Mouse (Mus musculus) liver, postnatal 0 days (tissue): Measurements from ENCODE around the gene Mrpl17. TPM values are rescaled to one million over a fixed set of nuclear protein-coding genes. Genes with fewer than 3 reads are reported as not detected.

Experiments
- ATAC-seq: fragments of 200-750 bp; cut with Nextera tagmentation; 2 replicates; pipeline ENCODE4 v1.8.0; 2017; ENCODE audit warnings: mild to moderate bottlenecking, moderate library complexity
- DNase-seq: peaks from one replicate; pipeline ENCODE4 v3.0.0-alpha.2; 2016
- H3K27ac ChIP-seq: fragments of 300-500 bp; sonication (generic); 2 replicates; pipeline ENCODE4 v1.5.1; 2014; ENCODE audit warnings: antibody characterized with exemption, moderate library complexity, mild to moderate bottlenecking, low read depth
- H3K27me3 ChIP-seq: fragments of 300-500 bp; sonication (generic); 2 replicates; pipeline ENCODE4 v1.6.1; 2014; ENCODE audit warnings: low read length, control low read depth, mixed read lengths; ENCODE audit not compliant: insufficient read depth
- H3K36me3 ChIP-seq: fragments of 300-500 bp; sonication (generic); replicated peaks from 2 replicates; pipeline ENCODE4 v1.6.1; 2014; ENCODE audit warnings: mild to moderate bottlenecking, control low read depth, low read length, moderate library complexity, mixed read lengths; ENCODE audit not compliant: insufficient read depth
- H3K4me1 ChIP-seq: fragments of 300-500 bp; sonication (generic); 2 replicates; pipeline ENCODE4 v1.6.1; 2014; ENCODE audit warnings: antibody characterized with exemption, mild to moderate bottlenecking, control low read depth; ENCODE audit not compliant: insufficient read depth
- H3K4me2 ChIP-seq: fragments of 300-500 bp; sonication (generic); 2 replicates; pipeline ENCODE4 v1.6.1; 2014; ENCODE audit warnings: low read depth, mild to moderate bottlenecking, low read length, moderate library complexity, mixed read lengths
- H3K4me3 ChIP-seq: fragments of 300-500 bp; sonication (generic); 2 replicates; pipeline ENCODE4 v1.5.1; 2014; ENCODE audit warnings: low read depth, low read length
- H3K9ac ChIP-seq: fragments of 300-500 bp; sonication (generic); replicated peaks from 2 replicates; pipeline ENCODE4 v1.6.1; 2014; ENCODE audit warnings: mild to moderate bottlenecking, moderate library complexity
- H3K9me3 ChIP-seq: fragments of 300-500 bp; sonication (generic); 2 replicates; pipeline ENCODE4 v1.6.1; 2016; ENCODE audit warnings: mild to moderate bottlenecking, control low read depth, low read length, mixed read lengths
- CTCF ChIP-seq: sonication (generic); IDR thresholded peaks from 2 replicates; pipeline ENCODE4 v1.5.1; 2016; ENCODE audit warnings: antibody characterized with exemption, low read depth
- EP300 ChIP-seq: IDR thresholded peaks from 2 replicates; pipeline ENCODE4 v1.6.1; 2016; ENCODE audit warnings: antibody characterized with exemption, low read depth, mild to moderate bottlenecking
- WGBS: fragments of 180-500 bp; shearing (Covaris S2); extraction: QIAGEN DNeasy Blood & Tissue Kit; methylation state at CpG from one replicate; pipeline ENCODE4 v1.1.7; 2014; ENCODE audit not compliant: insufficient replicate concordance; 5-methylcytosine and 5-hydroxymethylcytosine counted together
- polyA plus RNA-seq: library from polyadenylated mRNA; unstranded; fragments of >200 nt; fragmentation: Nextera tagmentation; extraction: Ambion mirVana; gene quantifications from 2 replicates; pipeline ENCODE4 v1.2.1, GENCODE M21; 2015

Gene Mrpl17
- polyA plus RNA-seq, 1 experiment from 2014 or later: 416 TPM

DNA sequence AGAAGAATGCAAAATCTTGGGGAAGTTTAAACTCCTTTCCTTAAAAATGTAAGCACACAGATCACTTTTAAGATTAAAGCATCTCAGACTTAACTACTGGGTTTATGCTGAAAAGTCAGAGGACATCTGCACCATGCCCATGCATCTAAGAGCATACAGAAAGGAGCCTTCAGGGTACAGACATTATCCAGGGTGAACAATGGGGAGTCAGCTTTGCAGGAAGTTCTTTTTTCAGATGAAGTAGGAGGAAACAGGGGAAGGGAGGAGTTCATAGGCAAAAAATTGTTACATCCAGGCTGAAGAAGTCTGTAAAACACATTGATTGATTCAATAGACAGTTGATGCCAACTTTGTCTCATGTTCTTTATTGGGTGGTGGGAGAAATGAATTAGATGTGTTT lies 7.5 kb downstream of the Mrpl17 start:
- Histone ChIP-seq H3K9me3 (no peaks in the 10 kb centered on the region), H3K36me3 (no peaks in the 10 kb centered on the region; the same call in 1 of the 2 replicates), H3K9ac (no peak overlapping the region), H3K4me3 (no peak overlapping the region), H3K4me2 (no peak overlapping the region), H3K27me3 (no peaks in the 10 kb centered on the region), H3K4me1 (0 out of 2 replicates have a peak, but pooled peaks cover 3% of the 10 kb centered on the region), H3K27ac (0 out of 2 replicates have a peak overlapping the region, but pooled peaks have one; percentile 11)
- ATAC-seq: no peak
- DNase-seq: no peak
- TF ChIP-seq EP300 (no peak), CTCF (no peak)

DNA sequence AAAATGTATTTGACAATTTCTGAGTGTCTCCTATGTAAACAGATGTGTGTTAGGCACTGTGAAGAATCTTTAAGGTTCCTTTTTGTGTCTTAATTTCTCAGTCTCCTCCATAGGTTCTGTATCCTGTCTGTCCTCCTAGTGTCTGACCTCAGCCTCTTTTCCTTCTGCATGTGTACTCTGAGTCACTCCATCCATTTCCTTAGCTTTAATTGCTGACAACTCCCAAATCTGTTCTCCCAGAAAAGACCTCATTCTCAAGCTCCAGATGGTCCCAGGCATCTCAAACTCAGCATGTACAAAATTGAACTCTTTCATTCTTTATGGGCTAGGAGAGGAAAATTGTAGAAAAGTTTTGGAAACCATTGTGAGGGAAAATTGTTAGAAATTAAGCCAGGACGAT lies 8.1 kb downstream of the Mrpl17 start:
- no peaks in the 10 kb centered on the region for H3K27me3 ChIP-seq
- ATAC-seq (no peak), DNase-seq (no peak)
- H3K4me2 ChIP-seq: no peak overlapping the region
- H3K27ac ChIP-seq: no peak overlapping the region
- H3K9me3 ChIP-seq: no peaks in the 10 kb centered on the region
- no peak overlapping the region for H3K9ac ChIP-seq
- no peaks in the 10 kb centered on the region for H3K36me3 ChIP-seq
- no peak overlapping the region for H3K4me3 ChIP-seq
- 24% methylated on average over 1 of the region's 1 CpGs for WGBS
- H3K4me1 ChIP-seq: 0 out of 2 replicates have a peak, but pooled peaks cover 3% of the 10 kb centered on the region
- TF ChIP-seq EP300: no peak
- TF ChIP-seq CTCF: no peak

DNA sequence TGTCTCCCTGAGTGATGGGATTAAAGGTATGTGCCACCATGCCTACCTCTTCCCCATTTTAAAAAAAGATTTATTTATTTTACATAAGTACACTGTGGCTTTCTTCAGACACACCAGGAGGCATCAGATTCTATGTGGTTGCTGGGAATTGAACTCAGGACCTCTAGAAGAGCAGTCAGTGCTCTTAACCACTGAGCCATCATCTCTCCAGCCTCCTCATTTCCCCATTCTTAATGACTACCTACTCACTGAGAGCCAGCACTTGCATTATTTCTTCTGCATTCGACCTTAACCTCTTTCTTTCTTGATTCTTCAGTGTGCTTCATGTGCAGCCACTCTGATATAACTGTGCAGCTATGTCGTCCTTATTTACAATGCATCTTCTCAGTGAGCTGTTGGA lies 8.6 kb downstream of the Mrpl17 start:
- H3K4me1 ChIP-seq: 0 out of 2 replicates have a peak, but pooled peaks cover 3% of the 10 kb centered on the region
- H3K27ac ChIP-seq: no peak overlapping the region
- TF ChIP-seq CTCF (no peak), EP300 (no peak)
- H3K36me3 ChIP-seq: no peaks in the 10 kb centered on the region
- ATAC-seq (no peak), DNase-seq (no peak)
- H3K4me3 ChIP-seq: no peak overlapping the region
- no peaks in the 10 kb centered on the region for H3K27me3 ChIP-seq
- WGBS: 37% methylated on average over 2 of the region's 2 CpGs
- no peak overlapping the region for H3K9ac ChIP-seq
- no peak overlapping the region for H3K4me2 ChIP-seq
- H3K9me3 ChIP-seq: no peaks in the 10 kb centered on the region

DNA sequence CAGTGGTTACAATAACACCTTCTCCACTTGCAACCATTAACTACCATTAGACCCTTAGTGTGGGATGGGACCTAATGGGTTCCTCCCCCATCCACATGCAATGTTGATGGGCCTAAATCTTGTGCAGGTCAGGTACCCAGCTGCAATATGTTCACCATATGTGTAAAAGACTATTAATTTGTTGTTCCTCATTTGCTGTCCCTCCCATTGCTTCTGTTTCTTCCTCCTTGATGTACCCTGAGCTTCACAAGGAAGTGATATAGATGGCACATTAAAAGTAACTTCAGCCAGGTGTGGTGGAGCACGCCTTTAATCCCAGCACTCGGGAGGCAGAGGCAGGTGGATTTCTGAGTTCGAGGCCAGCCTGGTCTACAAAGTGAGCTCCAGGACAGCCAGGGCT lies 13.9 kb downstream of the Mrpl17 start:
- no peaks in the 10 kb centered on the region for H3K4me1 ChIP-seq
- WGBS: 70% methylated on average over 3 of the region's 3 CpGs
- H3K9me3 ChIP-seq: no peaks in the 10 kb centered on the region
- no peak for ATAC-seq
- TF ChIP-seq EP300 (no peak), CTCF (no peak)
- no peaks in the 10 kb centered on the region for H3K27me3 ChIP-seq
- no peaks in the 10 kb centered on the region for H3K36me3 ChIP-seq
- H3K27ac ChIP-seq: no peak overlapping the region
- no peak overlapping the region for H3K9ac ChIP-seq
- no peak overlapping the region for H3K4me2 ChIP-seq
- no peak for DNase-seq
- H3K4me3 ChIP-seq: no peak overlapping the region

DNA sequence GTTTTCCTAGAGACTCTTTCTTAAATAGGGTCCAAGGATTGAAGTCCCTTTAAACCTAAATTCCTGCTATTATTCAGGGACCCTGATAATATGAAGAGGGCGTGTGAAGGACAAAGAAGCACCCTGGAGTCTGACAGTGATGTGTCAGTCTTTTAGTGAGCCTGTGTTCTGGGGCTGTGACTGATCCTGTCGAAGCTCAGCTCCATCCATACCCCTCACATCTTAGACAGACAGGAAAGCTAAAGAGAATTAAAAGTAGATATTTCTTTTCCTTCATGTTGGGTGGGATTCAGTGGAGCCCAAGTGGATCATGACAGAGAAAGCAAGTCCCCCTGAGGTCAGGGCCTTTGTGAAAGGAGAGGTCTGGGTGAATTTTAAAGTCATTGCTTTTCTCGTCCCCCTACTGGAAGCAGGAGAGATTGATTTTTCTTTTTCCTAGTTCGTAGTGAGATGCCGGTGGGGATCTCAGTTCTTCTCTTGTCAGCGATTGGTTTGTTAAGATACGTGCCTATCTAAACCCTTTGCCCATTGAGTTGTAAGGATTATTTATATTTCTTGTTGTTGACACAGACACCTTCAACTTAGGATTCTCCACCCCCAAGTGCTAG lies 15.0 kb downstream of the Mrpl17 start:
- WGBS: 29% methylated on average over 7 of the region's 7 CpGs
- Histone ChIP-seq H3K4me2 (no peak overlapping the region), H3K9me3 (no peaks in the 10 kb centered on the region), H3K9ac (no peak overlapping the region), H3K36me3 (no peaks in the 10 kb centered on the region), H3K4me1 (no peaks in the 10 kb centered on the region), H3K27me3 (no peaks in the 10 kb centered on the region), H3K4me3 (no peak overlapping the region), H3K27ac (no peak overlapping the region)
- TF ChIP-seq EP300 (no peak), CTCF (peak; percentile 37)
- no peak for ATAC-seq
- DNase-seq: no peak

DNA sequence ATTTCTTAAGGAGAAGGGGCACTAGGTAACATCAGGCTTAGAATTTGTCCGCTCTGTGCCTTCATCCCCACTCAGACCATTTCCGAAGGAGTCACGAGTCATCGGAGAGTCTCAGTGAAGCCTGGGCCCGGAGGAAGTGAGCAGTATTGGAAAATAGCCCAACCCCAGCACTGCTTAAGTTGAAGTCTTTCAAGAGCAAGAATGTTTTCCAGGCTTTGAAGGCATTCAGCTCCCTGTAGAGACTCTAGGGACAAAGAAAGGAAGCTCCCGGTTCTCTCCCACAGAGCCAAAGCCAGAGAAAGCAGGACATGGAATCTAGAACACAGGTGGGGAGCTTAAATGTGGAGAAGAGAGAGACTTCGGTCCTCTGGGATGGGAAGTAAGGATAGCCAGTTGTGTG lies 17.2 kb downstream of the Mrpl17 start:
- H3K4me1 ChIP-seq: no peaks in the 10 kb centered on the region
- no peaks in the 10 kb centered on the region for H3K9me3 ChIP-seq
- H3K4me2 ChIP-seq: no peak overlapping the region
- H3K27ac ChIP-seq: no peak overlapping the region
- 77% methylated on average over 7 of the region's 7 CpGs for WGBS
- no peaks in the 10 kb centered on the region for H3K36me3 ChIP-seq
- ATAC-seq (no peak), DNase-seq (no peak)
- H3K9ac ChIP-seq: no peak overlapping the region
- H3K4me3 ChIP-seq: no peak overlapping the region
- 0 out of 2 replicates have a peak, but pooled peaks cover under 1% of the 10 kb centered on the region for H3K27me3 ChIP-seq
- TF ChIP-seq EP300 (no peak), CTCF (no peak)
